Mouse (Mus musculus): ENCODE measurements at regions not wholly inside any gene's neighbourhood (a gene's known extent, or its start where the extent isn't known, plus 50 kb on each side); places are given as distances from the start of the nearest gene placed in this dataset.
A peak's percentile ranks its signal among the peaks of the same experiment; 100 is the strongest.

DNA sequence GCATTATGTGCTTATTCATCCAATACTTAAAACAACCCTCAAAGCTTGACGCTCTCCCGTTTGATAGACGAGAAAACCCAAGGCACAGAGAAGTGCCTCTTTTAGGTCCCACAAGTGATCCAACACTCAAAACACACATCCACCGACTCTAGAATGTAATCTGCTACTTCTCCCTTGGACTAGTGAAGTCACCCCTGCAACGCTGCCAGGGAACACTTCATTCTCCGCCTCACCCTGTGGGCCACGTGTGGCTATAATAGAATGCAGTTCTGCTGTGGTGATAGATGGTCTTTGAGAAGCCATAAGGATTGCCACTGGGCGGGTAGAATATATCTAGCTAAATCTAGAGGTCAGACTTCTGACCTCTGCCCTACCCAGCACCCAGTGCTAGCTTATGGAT is 57.0 kb upstream of the Kdm7a start:
- ATAC-seq (ENCODE audit: low read depth), result no peak
- no peaks in the 10 kb centered on the region for H3K36me3 ChIP-seq (ENCODE audit: control insufficient read depth, insufficient read depth, low read length)
- H3K27ac ChIP-seq (replicated peaks; ENCODE audit: low read depth, low read length), result no peak overlapping the region
- no peak overlapping the region for H3K9ac ChIP-seq (ENCODE audit: low read depth, low read length)
- DNase-seq (ENCODE audit: low spot score), result no peak
- H3K9me3 ChIP-seq (ENCODE audit: control insufficient read depth, low read length), result no peaks in the 10 kb centered on the region
- peaks cover 4% of the 10 kb centered on the region for H3K4me1 ChIP-seq (ENCODE audit: control insufficient read depth, insufficient read depth, low read length)
- H3K27me3 ChIP-seq (replicated peaks; ENCODE audit: control insufficient read depth, insufficient read depth, low read length), result 0 out of 2 replicates have a peak, but pooled peaks cover 2% of the 10 kb centered on the region
- 57% methylated on average over 8 of the region's 8 CpGs for WGBS
- no peak overlapping the region for H3K4me2 ChIP-seq (ENCODE audit: low read depth, low read length)
- H3K4me3 ChIP-seq (ENCODE audit: low read depth, low read length), result no peak overlapping the region

DNA sequence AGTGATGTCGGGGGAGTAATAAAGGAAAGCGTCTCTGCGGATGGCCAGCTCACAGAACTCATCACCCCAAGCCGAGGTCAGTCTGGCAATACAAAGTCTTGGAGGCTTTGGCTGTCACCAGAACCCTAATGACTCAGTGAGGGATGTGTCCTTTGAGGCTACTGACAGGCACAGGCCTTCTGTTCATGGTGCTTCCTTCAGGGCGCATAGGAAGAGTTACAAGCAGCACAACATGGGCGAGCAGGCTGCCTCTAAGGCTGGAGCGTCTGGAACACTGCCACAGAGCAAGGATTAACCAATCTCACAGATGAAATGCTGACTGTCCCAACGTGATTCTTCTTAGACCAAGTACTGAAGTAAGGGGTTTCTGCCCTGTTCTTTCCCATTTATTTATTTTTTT is 55.4 kb upstream of the Kdm7a start:
- Histone ChIP-seq H3K9ac (ENCODE audit: low read depth, low read length) (no peak overlapping the region), H3K4me3 (ENCODE audit: low read depth, low read length) (no peak overlapping the region), H3K27me3 (replicated peaks; ENCODE audit: control insufficient read depth, insufficient read depth, low read length) (0 out of 2 replicates have a peak, but pooled peaks cover 3% of the 10 kb centered on the region), H3K9me3 (ENCODE audit: control insufficient read depth, low read length) (no peaks in the 10 kb centered on the region), H3K27ac (replicated peaks; ENCODE audit: low read depth, low read length) (no peak overlapping the region), H3K36me3 (ENCODE audit: control insufficient read depth, insufficient read depth, low read length) (no peaks in the 10 kb centered on the region), H3K4me2 (ENCODE audit: low read depth, low read length) (no peak overlapping the region), H3K4me1 (ENCODE audit: control insufficient read depth, insufficient read depth, low read length) (peaks cover 4% of the 10 kb centered on the region)
- DNase-seq (ENCODE audit: low spot score), result no peak
- no peak for ATAC-seq (ENCODE audit: low read depth)
- WGBS, result 68% methylated on average over 8 of the region's 8 CpGs

DNA sequence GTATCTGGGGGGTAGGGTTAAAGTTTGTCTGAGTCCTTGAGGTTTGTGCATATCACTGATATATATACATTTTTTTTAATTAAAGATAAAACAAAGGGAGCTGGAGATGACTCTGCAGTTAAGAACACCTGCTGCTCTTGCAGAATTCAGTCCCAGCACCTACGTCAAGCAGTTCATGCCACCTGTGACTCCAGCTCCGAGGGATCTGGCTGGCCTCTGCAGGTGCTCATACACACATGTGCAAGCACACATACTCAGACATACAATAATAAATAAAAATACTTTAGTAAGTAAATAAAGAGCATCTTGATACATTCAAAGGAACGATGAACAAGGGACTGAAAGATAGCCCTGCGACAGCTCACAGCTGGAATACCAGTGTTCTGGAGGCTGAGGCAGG is 53.9 kb upstream of the Kdm7a start:
- peaks cover 13% of the 10 kb centered on the region for H3K4me1 ChIP-seq (ENCODE audit: control insufficient read depth, insufficient read depth, low read length)
- WGBS, result 92% methylated on average over 4 of the region's 4 CpGs

DNA sequence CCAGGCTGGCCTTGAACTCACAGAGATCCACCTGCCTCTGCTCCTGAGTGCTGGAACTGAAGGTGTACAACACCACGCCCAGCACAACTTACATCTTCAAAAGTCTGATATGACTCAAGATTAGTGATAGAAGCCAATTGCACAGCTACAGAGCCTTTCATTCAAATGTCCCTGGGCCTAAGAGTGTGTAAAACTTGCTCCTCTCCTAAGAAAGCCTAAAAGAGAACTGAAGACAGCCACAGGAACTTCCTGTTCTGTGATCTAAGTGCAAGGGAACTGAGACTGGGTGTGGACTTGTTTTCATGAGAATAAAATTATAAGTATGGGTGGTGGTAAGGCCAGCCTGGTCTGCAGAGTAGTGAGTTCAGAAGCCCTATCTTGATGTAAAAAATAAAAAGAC is 52.5 kb upstream of the Kdm7a start:
- no peak overlapping the region for H3K4me3 ChIP-seq (ENCODE audit: low read depth, low read length)
- 95% methylated on average over 1 of the region's 1 CpGs for WGBS
- H3K4me1 ChIP-seq (ENCODE audit: control insufficient read depth, insufficient read depth, low read length), result peaks cover 8% of the 10 kb centered on the region
- H3K9me3 ChIP-seq (ENCODE audit: control insufficient read depth, low read length), result no peaks in the 10 kb centered on the region
- no peak overlapping the region for H3K4me2 ChIP-seq (ENCODE audit: low read depth, low read length)
- DNase-seq (ENCODE audit: low spot score) (no peak), ATAC-seq (ENCODE audit: low read depth) (no peak)
- no peak overlapping the region for H3K9ac ChIP-seq (ENCODE audit: low read depth, low read length)
- H3K27me3 ChIP-seq (replicated peaks; ENCODE audit: control insufficient read depth, insufficient read depth, low read length), result 0 out of 2 replicates have a peak, but pooled peaks cover 12% of the 10 kb centered on the region
- no peaks in the 10 kb centered on the region for H3K36me3 ChIP-seq (ENCODE audit: control insufficient read depth, insufficient read depth, low read length)
- H3K27ac ChIP-seq (replicated peaks; ENCODE audit: low read depth, low read length), result no peak overlapping the region

More for the DNA sequence above, 53.9 kb upstream of the Kdm7a start:
- H3K27me3 ChIP-seq (replicated peaks; ENCODE audit: control insufficient read depth, insufficient read depth, low read length), result 0 out of 2 replicates have a peak, but pooled peaks cover 12% of the 10 kb centered on the region
- no peak overlapping the region for H3K27ac ChIP-seq (replicated peaks; ENCODE audit: low read depth, low read length)
- ATAC-seq (ENCODE audit: low read depth) (no peak), DNase-seq (ENCODE audit: low spot score) (no peak)
- no peaks in the 10 kb centered on the region for H3K36me3 ChIP-seq (ENCODE audit: control insufficient read depth, insufficient read depth, low read length)
- no peak overlapping the region for H3K4me3 ChIP-seq (ENCODE audit: low read depth, low read length)
- no peak overlapping the region for H3K4me2 ChIP-seq (ENCODE audit: low read depth, low read length)
- H3K9me3 ChIP-seq (ENCODE audit: control insufficient read depth, low read length), result no peaks in the 10 kb centered on the region
- no peak overlapping the region for H3K9ac ChIP-seq (ENCODE audit: low read depth, low read length)

DNA sequence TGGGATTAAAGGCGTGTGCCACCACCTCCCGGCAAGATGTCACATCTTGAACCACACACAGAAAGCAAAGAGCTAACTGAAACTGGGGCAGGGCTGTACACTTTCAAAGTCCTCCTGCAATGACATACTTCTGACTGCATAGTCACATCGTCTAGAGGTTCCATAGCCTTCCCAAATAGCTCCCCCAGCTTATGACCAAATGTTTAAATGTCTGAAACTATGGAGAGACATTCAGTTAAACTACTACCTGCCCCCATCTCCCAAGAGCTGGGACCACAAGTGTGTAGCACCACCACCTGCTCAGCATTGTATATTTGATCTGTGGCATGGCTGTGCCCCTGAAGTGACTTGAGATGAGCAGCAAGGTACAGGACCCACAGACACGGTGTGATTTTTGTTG is 52.1 kb upstream of the Kdm7a start:
- Histone ChIP-seq H3K27me3 (replicated peaks; ENCODE audit: control insufficient read depth, insufficient read depth, low read length) (0 out of 2 replicates have a peak, but pooled peaks cover 12% of the 10 kb centered on the region), H3K27ac (replicated peaks; ENCODE audit: low read depth, low read length) (no peak overlapping the region), H3K9ac (ENCODE audit: low read depth, low read length) (no peak overlapping the region), H3K36me3 (ENCODE audit: control insufficient read depth, insufficient read depth, low read length) (no peaks in the 10 kb centered on the region), H3K9me3 (ENCODE audit: control insufficient read depth, low read length) (no peaks in the 10 kb centered on the region), H3K4me1 (ENCODE audit: control insufficient read depth, insufficient read depth, low read length) (peaks cover 8% of the 10 kb centered on the region), H3K4me3 (ENCODE audit: low read depth, low read length) (no peak overlapping the region), H3K4me2 (ENCODE audit: low read depth, low read length) (no peak overlapping the region)
- 89% methylated on average over 4 of the region's 4 CpGs for WGBS
- DNase-seq (ENCODE audit: low spot score) (no peak), ATAC-seq (ENCODE audit: low read depth) (no peak)

DNA sequence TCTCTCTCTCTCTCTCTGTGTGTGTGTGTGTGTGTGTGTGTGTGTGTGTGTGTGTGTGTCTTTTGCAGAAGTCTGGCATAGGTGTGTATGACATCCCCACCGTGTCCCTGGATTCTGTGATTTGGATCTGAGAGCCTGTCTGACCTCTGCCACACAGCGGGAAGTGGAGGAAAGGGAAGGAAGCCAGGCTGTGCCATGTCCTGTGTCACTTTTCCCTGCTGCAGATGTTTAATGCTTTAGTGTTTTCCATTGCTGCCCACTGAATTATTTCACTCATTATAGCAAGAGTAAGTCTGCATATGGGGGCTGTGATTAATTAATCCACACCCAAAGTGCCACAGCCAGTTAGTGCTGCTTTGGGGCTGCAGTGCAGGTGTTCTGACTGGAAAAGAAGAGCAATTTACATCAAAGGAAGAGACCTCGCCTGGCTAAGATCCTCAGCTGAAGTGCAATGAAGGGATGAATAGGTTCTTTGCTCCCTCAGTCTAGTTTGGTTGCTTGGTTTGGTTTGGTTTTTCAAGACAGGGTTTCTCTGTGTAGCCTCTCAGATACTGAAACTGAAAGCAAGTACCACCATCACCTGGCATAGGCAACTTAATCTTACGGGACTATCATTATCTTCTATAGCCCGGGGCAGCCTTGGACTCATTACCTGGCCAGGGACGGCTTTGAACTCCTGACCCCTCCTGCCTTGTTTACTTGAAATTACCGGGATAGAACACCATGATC is 51.2 kb upstream of the Kdm7a start:
- DNase-seq (ENCODE audit: low spot score) (no peak), ATAC-seq (ENCODE audit: low read depth) (no peak)
- Histone ChIP-seq H3K27me3 (replicated peaks; ENCODE audit: control insufficient read depth, insufficient read depth, low read length) (0 out of 2 replicates have a peak, but pooled peaks cover 12% of the 10 kb centered on the region), H3K4me3 (ENCODE audit: low read depth, low read length) (peak overlapping the region; percentile 47; the same call in 1 of the 2 replicates), H3K36me3 (ENCODE audit: control insufficient read depth, insufficient read depth, low read length) (no peaks in the 10 kb centered on the region), H3K9ac (ENCODE audit: low read depth, low read length) (peak overlapping the region; percentile 54), H3K9me3 (ENCODE audit: control insufficient read depth, low read length) (no peaks in the 10 kb centered on the region), H3K4me2 (ENCODE audit: low read depth, low read length) (peak overlapping the region; percentile 90), H3K4me1 (ENCODE audit: control insufficient read depth, insufficient read depth, low read length) (peaks cover 8% of the 10 kb centered on the region), H3K27ac (replicated peaks; ENCODE audit: low read depth, low read length) (no peak overlapping the region)
- 35% methylated on average over 7 of the region's 7 CpGs for WGBS

DNA sequence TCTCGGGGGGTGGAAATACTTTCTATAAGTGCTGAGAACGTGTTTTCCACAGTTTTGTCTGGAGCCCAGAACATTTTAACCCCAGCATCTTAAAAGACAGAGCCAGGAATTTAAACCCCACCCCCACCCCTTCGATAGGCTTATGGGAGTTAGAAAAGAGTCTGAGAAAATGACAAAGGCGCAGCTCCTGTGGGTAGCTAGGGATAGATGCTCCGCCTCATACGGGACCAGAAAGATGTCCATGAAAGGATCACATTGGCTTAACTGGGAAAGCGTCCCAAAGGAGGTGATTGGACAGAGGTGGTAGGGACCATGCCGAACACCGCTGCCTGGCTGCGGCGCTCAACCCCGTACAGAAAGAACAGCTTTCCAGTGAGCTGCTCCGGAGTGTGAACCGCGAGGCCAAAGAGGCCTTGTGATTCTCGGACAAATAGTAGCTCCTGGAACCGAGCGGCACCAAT is 50.6 kb upstream of the Kdm7a start:
- Histone ChIP-seq H3K9ac (ENCODE audit: low read depth, low read length) (peak overlapping the region; percentile 54), H3K36me3 (ENCODE audit: control insufficient read depth, insufficient read depth, low read length) (no peaks in the 10 kb centered on the region), H3K4me1 (ENCODE audit: control insufficient read depth, insufficient read depth, low read length) (peaks cover 8% of the 10 kb centered on the region), H3K4me3 (ENCODE audit: low read depth, low read length) (peak overlapping the region; percentile 47), H3K9me3 (ENCODE audit: control insufficient read depth, low read length) (no peaks in the 10 kb centered on the region), H3K27me3 (replicated peaks; ENCODE audit: control insufficient read depth, insufficient read depth, low read length) (0 out of 2 replicates have a peak, but pooled peaks cover 12% of the 10 kb centered on the region), H3K27ac (replicated peaks; ENCODE audit: low read depth, low read length) (peak overlapping the region; percentile 49), H3K4me2 (ENCODE audit: low read depth, low read length) (peak overlapping the region; percentile 90)
- DNase-seq (ENCODE audit: low spot score), result no peak
- ATAC-seq (ENCODE audit: low read depth), result peak; percentile 62
- 2% methylated on average over 18 of the region's 18 CpGs for WGBS

DNA sequence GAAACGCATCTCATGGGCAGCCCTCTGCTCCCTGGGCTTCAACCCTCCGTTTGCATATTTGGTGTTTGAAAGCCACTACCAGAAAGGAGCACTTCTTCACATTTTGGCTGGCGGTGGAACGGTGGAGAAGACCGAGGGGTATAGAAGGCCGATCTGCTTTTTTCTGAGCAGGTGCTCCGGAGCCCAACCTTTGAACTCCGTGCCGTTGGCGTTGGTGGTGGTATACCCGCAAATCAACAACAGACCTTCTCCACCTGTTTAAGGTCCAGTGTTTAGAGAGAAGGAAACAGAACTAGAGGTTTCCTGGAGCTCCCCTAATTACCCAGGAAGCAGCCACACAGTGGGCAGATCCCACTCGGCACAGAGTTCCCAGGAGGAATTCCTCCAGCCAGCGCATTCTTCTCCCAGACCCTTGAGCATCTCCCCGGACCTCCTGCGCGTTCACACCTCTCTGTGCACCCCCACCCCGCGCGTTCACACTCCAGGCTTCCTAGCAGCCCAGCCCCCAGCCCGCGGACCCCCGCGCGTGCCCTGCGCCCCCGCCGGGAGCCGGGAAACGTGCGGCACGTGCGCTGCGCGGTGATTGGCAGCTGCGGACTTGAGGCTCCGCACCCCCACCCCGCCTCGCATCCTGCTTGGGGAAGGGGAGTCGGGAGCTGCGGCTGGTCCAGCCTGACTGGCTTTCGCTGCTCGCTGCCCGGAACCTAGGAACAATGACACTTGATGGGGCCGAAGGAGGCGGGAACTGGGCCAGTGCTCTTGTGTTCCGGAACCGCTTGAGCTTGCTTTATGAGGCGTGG is 49.9 kb upstream of the Kdm7a start:
- 6% methylated on average over 42 of the region's 48 CpGs for WGBS
- DNase-seq (ENCODE audit: low spot score), result peak; percentile 84
- ATAC-seq (ENCODE audit: low read depth), result peak; percentile 83
- H3K4me2 ChIP-seq (ENCODE audit: low read depth, low read length), result peak overlapping the region; percentile 90
- no peaks in the 10 kb centered on the region for H3K9me3 ChIP-seq (ENCODE audit: control insufficient read depth, low read length)
- H3K36me3 ChIP-seq (ENCODE audit: control insufficient read depth, insufficient read depth, low read length), result no peaks in the 10 kb centered on the region
- H3K4me1 ChIP-seq (ENCODE audit: control insufficient read depth, insufficient read depth, low read length), result peaks cover 8% of the 10 kb centered on the region
- H3K9ac ChIP-seq (ENCODE audit: low read depth, low read length), result peak overlapping the region; percentile 54
- peak overlapping the region; percentile 47 for H3K4me3 ChIP-seq (ENCODE audit: low read depth, low read length)
- H3K27me3 ChIP-seq (replicated peaks; ENCODE audit: control insufficient read depth, insufficient read depth, low read length), result 0 out of 2 replicates have a peak, but pooled peaks cover 12% of the 10 kb centered on the region
- peak overlapping the region; percentile 49; the same call in 1 of the 2 replicates for H3K27ac ChIP-seq (replicated peaks; ENCODE audit: low read depth, low read length)

Measured in embryonic facial prominence, embryonic 14.5 days (tissue).